Mouse (Mus musculus) mature B cell (primary cell): ENCODE results near the gene Tor1b.

ENCODE experiments used
- in situ Hi-C: fragments of 300-500 bp; cut with MboI; formaldehyde crosslinking; loops from 2 replicates; pipeline ENCODE4 v1.14.3; 2019

Gene Tor1b

DNA sequence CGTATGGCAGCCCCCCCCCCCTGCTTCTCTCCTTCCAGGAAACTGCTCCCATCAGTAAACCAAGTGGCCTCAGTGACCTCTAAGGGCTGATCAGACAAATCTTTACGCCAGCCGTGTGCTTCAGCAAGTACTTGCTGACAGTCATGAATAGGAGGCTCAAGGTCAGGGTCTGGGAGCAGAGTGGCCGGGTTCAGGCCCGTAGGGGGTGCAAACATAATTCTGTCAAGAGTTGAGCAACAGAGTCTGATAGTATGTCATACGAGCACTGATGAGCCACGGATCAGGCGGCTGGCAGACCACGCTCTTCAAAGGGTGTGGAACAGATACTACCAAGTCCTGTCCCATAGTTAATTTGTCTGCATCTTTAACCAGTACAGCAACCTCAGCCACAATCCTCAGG, 37.5 kb downstream of the Tor1b start:
- in situ Hi-C loops = no loop called here

DNA sequence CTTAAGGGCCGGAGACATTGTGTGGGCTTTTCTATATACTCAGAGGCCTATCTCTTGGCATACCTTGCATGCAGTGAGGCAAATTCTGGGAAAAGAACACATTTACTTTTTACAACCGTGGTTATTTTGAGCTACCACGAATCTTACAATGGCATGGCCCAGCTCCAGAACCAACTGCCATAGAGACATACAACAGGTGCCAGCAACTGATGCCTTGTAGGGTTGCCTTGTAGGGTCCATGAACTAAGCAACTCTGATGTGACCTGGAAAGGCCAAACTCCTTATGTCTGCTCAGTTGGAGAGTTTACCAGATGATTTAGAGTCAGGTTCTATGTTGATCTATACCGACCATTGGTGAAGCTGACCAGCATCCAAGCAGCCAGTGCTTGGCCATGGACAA, 42.1 kb downstream of the Tor1b start:
- in situ Hi-C loops = no loop called here

DNA sequence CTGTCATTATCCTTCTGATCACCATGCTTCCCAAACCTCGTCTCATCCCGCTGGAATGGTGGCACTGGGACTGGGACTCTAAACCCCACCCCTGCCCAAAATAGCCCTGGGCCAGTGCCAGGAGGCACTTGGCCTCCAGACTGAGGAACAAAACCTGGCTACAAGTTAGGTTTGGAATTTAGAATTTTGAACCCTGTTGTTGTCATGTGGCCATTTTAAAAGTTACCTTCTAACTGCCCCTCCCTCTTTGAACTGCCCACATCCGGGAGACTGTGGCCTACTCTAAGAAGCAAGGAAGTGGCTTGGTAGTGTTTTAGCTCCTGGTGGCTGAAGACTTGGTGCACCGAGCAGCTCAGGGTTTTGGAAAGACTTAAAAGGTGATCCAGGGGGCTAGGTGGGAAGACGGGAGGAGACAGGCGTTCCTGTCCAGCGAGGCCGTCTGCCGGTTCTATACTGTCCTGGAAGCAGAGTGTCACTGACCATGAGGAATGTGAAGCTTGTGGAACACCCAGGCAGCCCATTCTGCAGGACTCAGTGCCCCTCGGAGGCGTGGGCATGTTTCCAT, 42.8 kb downstream of the Tor1b start:
- in situ Hi-C loops = no loop called here

DNA sequence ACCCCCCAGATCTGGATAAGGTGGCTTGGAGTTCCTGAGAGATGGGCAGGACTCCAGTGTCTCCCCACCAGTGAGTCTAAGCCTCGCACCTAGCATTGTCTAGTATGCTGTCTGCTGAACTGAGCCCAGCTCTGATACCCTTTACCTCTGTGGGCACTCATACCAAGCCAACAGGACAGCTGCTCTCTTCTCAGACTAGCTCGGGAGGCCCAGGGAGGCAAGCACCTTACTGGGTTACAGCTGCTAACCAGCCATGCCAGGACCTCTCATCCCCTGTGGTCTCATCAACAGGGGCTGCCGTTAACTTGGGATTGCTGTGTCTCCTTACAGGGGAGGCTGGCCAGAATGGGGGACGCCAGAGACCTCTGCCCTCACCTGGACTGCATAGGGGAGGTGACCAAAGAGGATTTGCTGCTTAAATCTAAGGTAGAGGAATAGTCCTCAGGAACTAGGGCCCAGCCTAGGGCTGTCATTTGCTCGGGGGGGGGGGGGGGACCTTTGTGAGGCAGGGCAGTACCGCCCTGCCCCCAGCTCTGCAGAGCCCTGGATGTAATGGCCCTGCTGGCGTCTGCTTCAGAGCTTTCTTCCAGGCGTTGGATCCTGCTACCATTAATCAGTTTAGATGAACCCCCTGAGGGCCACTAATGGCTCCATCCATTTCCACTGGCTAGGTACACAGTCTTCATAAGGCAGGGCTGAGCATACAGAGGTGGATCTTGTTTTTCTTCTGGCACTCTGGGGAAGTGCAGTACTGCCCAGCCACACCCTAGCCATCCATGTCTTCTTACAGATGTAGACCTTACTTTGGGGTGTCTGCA, 45.9 kb downstream of the Tor1b start:
- in situ Hi-C loops = no loop called here

DNA sequence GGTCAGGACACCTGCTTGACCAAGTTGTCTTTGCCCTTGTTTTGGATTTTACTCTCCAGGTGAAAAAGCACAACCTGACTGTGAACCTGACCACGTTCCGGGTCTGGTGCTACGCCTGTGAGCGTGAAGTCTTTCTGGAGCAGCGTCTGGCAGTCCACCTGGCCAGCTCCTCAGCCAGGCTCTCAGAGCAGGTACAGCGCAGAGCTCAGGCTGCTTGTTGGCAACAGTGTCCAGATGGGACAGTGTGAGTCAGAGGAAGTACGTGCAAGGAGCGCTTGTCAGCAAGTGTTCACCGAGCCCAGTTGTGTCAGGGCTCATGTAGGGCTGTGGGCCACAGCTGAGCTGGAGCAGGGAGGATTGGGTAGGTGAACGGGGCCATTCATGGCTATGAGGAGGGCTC, 50.1 kb downstream of the Tor1b start:
- in situ Hi-C loops = no loop called here

DNA sequence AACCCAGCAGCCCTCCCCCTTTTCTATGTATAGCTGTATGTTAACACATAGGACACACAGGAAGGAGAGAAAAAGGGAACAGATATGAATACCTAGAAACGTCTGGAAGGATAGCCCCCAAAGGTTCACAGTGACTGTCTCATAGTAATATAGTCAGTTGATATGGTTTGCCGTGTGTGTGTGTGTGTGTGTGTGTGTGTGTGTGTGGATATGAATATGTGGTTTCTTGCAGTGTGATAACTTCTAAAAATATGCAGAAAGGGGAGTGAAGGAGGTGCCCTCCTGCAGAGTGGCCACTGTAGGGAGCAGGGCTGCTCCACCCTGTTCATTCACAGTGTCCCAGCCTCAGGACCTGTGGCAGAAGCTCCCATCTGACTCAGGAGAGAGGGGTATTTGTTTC, 52.7 kb downstream of the Tor1b start:
- in situ Hi-C loops = no loop called here

DNA sequence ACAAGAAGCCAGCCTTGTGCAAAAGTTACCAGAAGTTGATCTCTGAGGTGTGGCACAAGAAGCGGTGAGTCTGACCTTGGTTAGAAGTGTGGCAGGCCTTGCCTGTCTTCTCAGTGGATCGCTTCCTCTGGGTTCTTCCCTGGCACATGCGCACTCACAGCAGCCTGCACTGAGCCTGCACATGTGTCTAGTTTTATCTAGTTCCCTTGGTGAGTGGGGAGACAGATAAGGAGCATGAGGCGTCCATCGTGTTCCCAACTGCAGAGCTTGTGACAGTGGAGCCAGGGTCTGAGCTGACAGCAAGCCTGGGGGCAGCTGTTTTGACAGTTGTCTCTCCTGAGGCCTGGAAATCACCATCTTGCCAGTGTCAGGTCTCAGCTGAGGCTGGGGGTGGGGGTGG, 53.7 kb downstream of the Tor1b start:
- in situ Hi-C loops = no loop called here

DNA sequence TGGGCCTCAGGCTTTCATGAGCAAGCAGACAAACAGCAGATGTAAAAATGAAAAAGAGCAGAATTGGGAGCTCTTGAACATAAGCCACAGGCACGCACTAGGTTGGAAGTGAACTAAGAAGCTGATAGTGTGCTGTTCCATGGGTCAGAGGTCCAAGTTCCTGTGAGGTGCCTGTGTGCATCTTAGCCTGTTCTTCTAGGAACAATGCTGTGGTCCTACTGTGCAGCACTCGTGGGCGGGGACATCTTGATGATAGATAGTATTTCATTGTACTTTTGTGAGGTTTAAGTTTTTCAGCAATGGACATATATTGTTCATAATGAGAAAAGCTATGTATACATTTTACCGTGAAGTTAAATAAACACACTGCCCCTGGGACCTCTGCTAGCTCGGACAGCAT, 54.4 kb downstream of the Tor1b start:
- in situ Hi-C loops = no loop called here
